Mouse (Mus musculus): ENCODE data around the gene Cmip. TPM values are rescaled to one million over a fixed set of nuclear protein-coding genes. Genes with fewer than 3 reads are reported as not detected.

Cmip gene
- polyA plus RNA-seq, 1 experiment = 64.9 TPM

DNA sequence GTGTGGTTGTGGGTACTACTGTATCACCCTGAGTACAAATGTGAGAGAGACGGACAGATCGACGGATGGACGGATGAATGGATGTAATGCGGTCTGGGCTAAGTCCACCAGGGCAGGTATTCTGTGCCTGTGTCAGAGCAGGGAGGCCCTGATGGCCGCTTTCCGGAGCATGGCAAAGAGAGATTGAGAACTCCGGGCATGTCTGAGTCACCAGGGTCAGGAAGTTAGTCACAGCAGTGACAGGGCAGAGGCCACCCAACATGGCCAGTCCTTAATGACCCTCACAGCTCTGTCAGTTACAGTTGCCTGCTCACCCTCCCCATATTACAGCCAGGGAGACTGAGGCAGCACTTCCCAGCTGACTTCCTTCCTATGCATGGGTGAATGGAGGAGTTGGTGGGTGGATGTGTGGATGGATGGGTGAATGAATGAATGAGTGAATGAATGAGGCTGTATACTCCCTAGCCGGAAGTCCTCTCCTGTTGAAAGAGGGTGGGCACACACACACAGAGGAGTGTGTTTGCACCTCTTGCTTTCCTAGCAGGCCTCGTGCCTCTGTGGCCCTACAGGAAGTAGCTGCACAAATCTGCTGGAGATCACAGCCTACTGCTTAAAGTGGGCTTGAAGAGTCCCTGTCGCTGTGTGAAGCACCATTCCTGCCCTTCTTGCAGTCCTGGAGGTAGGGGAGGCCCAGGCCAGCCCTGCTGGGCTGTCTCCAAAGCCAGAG is 10.7 kb downstream of the Cmip start:
- no peaks in the 10 kb centered on the region for H3K27me3 ChIP-seq (ENCODE audit: control insufficient read depth, insufficient read depth, low read length)
- TF ChIP-seq CTCF (IDR thresholded peaks at IDR 0.05; ENCODE audit: borderline replicate concordance, insufficient read depth, low read depth, low read length) (no peak), POLR2A (IDR thresholded peaks at IDR 0.05; ENCODE audit: borderline replicate concordance, insufficient read depth, low read length) (no peak)
- 89% methylated on average over 11 of the region's 11 CpGs for WGBS
- no peak overlapping the region for H3K27ac ChIP-seq (ENCODE audit: insufficient read depth, low read length)
- H3K4me3 ChIP-seq (replicated peaks; ENCODE audit: insufficient read depth, low read depth, low read length) = no peak overlapping the region
- H3K4me1 ChIP-seq (ENCODE audit: control insufficient read depth, insufficient read depth, low read length) = no peaks in the 10 kb centered on the region
- no peak for DNase-seq

GRCm38 (mm10) chr8:117278234-117278633 is 21.4 kb downstream of the Cmip start:
- no peaks in the 10 kb centered on the region for H3K27me3 ChIP-seq (ENCODE audit: control insufficient read depth, insufficient read depth, low read length)

GRCm38 (mm10) chr8:117278668-117279132 is 21.8 kb downstream of the Cmip start:
- peaks cover 28% of the 10 kb centered on the region for H3K4me1 ChIP-seq (ENCODE audit: control insufficient read depth, insufficient read depth, low read length)
- peak overlapping the region; percentile 25 for H3K4me3 ChIP-seq (replicated peaks; ENCODE audit: insufficient read depth, low read depth, low read length)
- peak overlapping the region; percentile 45; the same call in 1 of the 2 replicates for H3K27ac ChIP-seq (ENCODE audit: insufficient read depth, low read length)
- 14% methylated on average over 20 of the region's 20 CpGs for WGBS
- TF ChIP-seq CTCF (IDR thresholded peaks at IDR 0.05; ENCODE audit: borderline replicate concordance, insufficient read depth, low read depth, low read length) = no peak
- no peak for TF ChIP-seq POLR2A (IDR thresholded peaks at IDR 0.05; ENCODE audit: borderline replicate concordance, insufficient read depth, low read length)
- peak; percentile 37 to 55 for DNase-seq
- no peaks in the 10 kb centered on the region for H3K27me3 ChIP-seq (ENCODE audit: control insufficient read depth, insufficient read depth, low read length)

More at GRCm38 (mm10) chr8:117278234-117278633, 21.4 kb downstream of the Cmip start:
- WGBS = 88% methylated on average over 10 of the region's 10 CpGs
- peak overlapping the region; percentile 45; the same call in 1 of the 2 replicates for H3K27ac ChIP-seq (ENCODE audit: insufficient read depth, low read length)
- no peak for TF ChIP-seq POLR2A (IDR thresholded peaks at IDR 0.05; ENCODE audit: borderline replicate concordance, insufficient read depth, low read length)
- no peak for TF ChIP-seq CTCF (IDR thresholded peaks at IDR 0.05; ENCODE audit: borderline replicate concordance, insufficient read depth, low read depth, low read length)
- DNase-seq = no peak
- H3K4me3 ChIP-seq (replicated peaks; ENCODE audit: insufficient read depth, low read depth, low read length) = no peak overlapping the region
- H3K4me1 ChIP-seq (ENCODE audit: control insufficient read depth, insufficient read depth, low read length) = peaks cover 25% of the 10 kb centered on the region

DNA sequence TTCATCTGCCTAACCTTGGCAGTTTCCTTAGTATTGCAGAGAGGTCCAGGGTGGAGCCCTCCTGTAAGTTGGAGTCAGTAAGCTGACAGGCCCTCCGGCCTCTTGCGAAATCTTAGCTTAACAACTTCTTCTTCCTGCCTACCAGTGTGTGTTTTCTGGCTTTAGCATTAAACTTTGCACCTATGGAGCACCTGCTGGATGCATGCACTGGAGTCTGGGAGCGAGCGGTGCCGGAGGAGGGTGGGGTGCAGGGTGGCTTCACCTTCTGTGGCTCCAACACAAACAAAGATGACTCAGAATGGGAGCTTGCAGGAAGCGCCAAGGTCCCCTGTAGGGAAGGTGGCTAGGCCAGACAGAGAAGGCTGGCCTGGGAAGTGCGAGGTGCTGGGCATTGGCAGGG is 23.6 kb downstream of the Cmip start:
- WGBS = 62% methylated on average over 7 of the region's 7 CpGs
- H3K4me1 ChIP-seq (ENCODE audit: control insufficient read depth, insufficient read depth, low read length) = peaks cover 34% of the 10 kb centered on the region
- no peak overlapping the region for H3K4me3 ChIP-seq (replicated peaks; ENCODE audit: insufficient read depth, low read depth, low read length)
- no peaks in the 10 kb centered on the region for H3K27me3 ChIP-seq (ENCODE audit: control insufficient read depth, insufficient read depth, low read length)
- H3K27ac ChIP-seq (ENCODE audit: insufficient read depth, low read length) = no peak overlapping the region
- DNase-seq = peak in 1 of 2 experiments; percentile 20
- TF ChIP-seq CTCF (IDR thresholded peaks at IDR 0.05; ENCODE audit: borderline replicate concordance, insufficient read depth, low read depth, low read length) = no peak
- no peak for TF ChIP-seq POLR2A (IDR thresholded peaks at IDR 0.05; ENCODE audit: borderline replicate concordance, insufficient read depth, low read length)

GRCm38 (mm10) chr8:117281676-117282075 is 24.8 kb downstream of the Cmip start:
- no peak for TF ChIP-seq CTCF (IDR thresholded peaks at IDR 0.05; ENCODE audit: borderline replicate concordance, insufficient read depth, low read depth, low read length)
- no peak for TF ChIP-seq POLR2A (IDR thresholded peaks at IDR 0.05; ENCODE audit: borderline replicate concordance, insufficient read depth, low read length)
- no peak for DNase-seq
- WGBS = 97% methylated on average over 10 of the region's 10 CpGs
- H3K4me1 ChIP-seq (ENCODE audit: control insufficient read depth, insufficient read depth, low read length) = peaks cover 34% of the 10 kb centered on the region
- H3K4me3 ChIP-seq (replicated peaks; ENCODE audit: insufficient read depth, low read depth, low read length) = no peak overlapping the region
- H3K27me3 ChIP-seq (ENCODE audit: control insufficient read depth, insufficient read depth, low read length) = no peaks in the 10 kb centered on the region
- H3K27ac ChIP-seq (ENCODE audit: insufficient read depth, low read length) = no peak overlapping the region

GRCm38 (mm10) chr8:117282141-117282950 is 25.5 kb downstream of the Cmip start:
- Histone ChIP-seq H3K27ac (ENCODE audit: insufficient read depth, low read length) (no peak overlapping the region), H3K4me1 (ENCODE audit: control insufficient read depth, insufficient read depth, low read length) (peaks cover 34% of the 10 kb centered on the region), H3K27me3 (ENCODE audit: control insufficient read depth, insufficient read depth, low read length) (no peaks in the 10 kb centered on the region), H3K4me3 (replicated peaks; ENCODE audit: insufficient read depth, low read depth, low read length) (no peak overlapping the region)
- no peak for TF ChIP-seq POLR2A (IDR thresholded peaks at IDR 0.05; ENCODE audit: borderline replicate concordance, insufficient read depth, low read length)
- DNase-seq = no peak
- 80% methylated on average over 17 of the region's 17 CpGs for WGBS

- 69% methylated on average over 9 of the region's 9 CpGs for WGBS
- no peak for TF ChIP-seq POLR2A (IDR thresholded peaks at IDR 0.05; ENCODE audit: borderline replicate concordance, insufficient read depth, low read length)
- no peak for TF ChIP-seq CTCF (IDR thresholded peaks at IDR 0.05; ENCODE audit: borderline replicate concordance, insufficient read depth, low read depth, low read length)
- no peak for DNase-seq
- Histone ChIP-seq H3K27ac (ENCODE audit: insufficient read depth, low read length) (no peak overlapping the region), H3K27me3 (ENCODE audit: control insufficient read depth, insufficient read depth, low read length) (no peaks in the 10 kb centered on the region), H3K4me3 (replicated peaks; ENCODE audit: insufficient read depth, low read depth, low read length) (no peak overlapping the region), H3K4me1 (ENCODE audit: control insufficient read depth, insufficient read depth, low read length) (peaks cover 20% of the 10 kb centered on the region)
Observed at GRCm38 (mm10) chr8:117284768-117285484, 28.1 kb downstream of the Cmip start.

Data from cerebellum, adult 2 months (tissue).